8 mouse cellular contexts compared by ENCODE assay signal in genomic region chr2:79634528-79635400, GRCm38 (mm10). TPM values are rescaled to one million over a fixed set of nuclear protein-coding genes. Genes with fewer than 3 reads are reported as not detected.
A peak's percentile ranks its signal among the peaks of the same experiment; 100 is the strongest.
DNase-seq lines count a peak whose midpoint lies in the region; ATAC-seq and TF ChIP-seq lines count a peak whose summit lies in the region.

Gene Itprid2 (plus strand): TSS chr2:79635352.

- peak; percentile 50; the same call in 1 of the 2 replicates for TF ChIP-seq POLR2A in cortical plate, adult 2 months (IDR thresholded peaks at IDR 0.05; ENCODE audit: extremely low read depth, insufficient read depth, low read length)

- H3K4me1 ChIP-seq in cortical plate, adult 2 months (ENCODE audit: control insufficient read depth, insufficient read depth, low read length) = peaks cover 2% of the 10 kb centered on the region; the same call in 1 of the 2 replicates
- peaks cover 30% of the 10 kb centered on the region for H3K4me1 ChIP-seq in megakaryocyte, embryonic 14.5 days

- peaks cover 22% of the 10 kb centered on the region for H3K36me3 ChIP-seq in megakaryocyte, embryonic 14.5 days (replicated peaks; ENCODE audit: low read length)

- H3K4me3 ChIP-seq in cortical plate, adult 2 months (ENCODE audit: insufficient read depth, low read length) = peak within 1 kb of the TSS; percentile 99
- H3K4me3 ChIP-seq in megakaryocyte, embryonic 14.5 days (replicated peaks) = peak within 1 kb of the TSS; percentile 100

- peak; percentile 96 to 98 for DNase-seq in gastrocnemius, adult 8-10 months (ENCODE audit: low spot score in 2 of 2)
- peak; percentile 85 for DNase-seq in hindlimb bud, embryonic 11.5 days (ENCODE audit: extremely low spot score, low read depth, low spot score)
- peak; percentile 87 to 93 for DNase-seq in left cerebral cortex, adult 8-10 months (ENCODE audit: low spot score in 2 of 2)
- DNase-seq in right cerebral cortex, postnatal 10 days (ENCODE audit: low spot score in 2 of 2) = peak; percentile 95 to 97
- DNase-seq in urinary bladder, postnatal 25 days (ENCODE audit: low spot score) = peak; percentile 99

- TF ChIP-seq CTCF in cortical plate, adult 2 months (IDR thresholded peaks at IDR 0.05; ENCODE audit: extremely low read depth, insufficient read depth, low read length) = no peak

- peak; percentile 85 for ATAC-seq in activated CD4-positive, CD25-positive, alpha-beta regulatory T cell, adult 4 months

- H3K9me3 ChIP-seq in megakaryocyte, embryonic 14.5 days = no peaks in the 10 kb centered on the region

- H3K27ac ChIP-seq in cortical plate, adult 2 months (ENCODE audit: insufficient read depth, low read length) = peak within 1 kb of the TSS; percentile 99

- no peaks in the 10 kb centered on the region for H3K27me3 ChIP-seq in megakaryocyte, embryonic 14.5 days (replicated peaks)

RNA-seq across cellular contexts. Expression of gene Itprid2, which starts in this region (rescaled TPM):
- 1 to 10 TPM; 3.6 to 3.9 TPM for polyA plus RNA-seq in activated CD4-positive, CD25-positive, alpha-beta regulatory T cell, adult 4 months (2017; shearing (Covaris generic))
- 13.9 and 14.4 TPM in 2 replicates for polyA plus RNA-seq in cortical plate, adult 2 months (2012; rRNA removed)
- total RNA-seq in gastrocnemius, adult 8-10 months (2022) = 10 to 100 TPM; 15.2 to 19.2 (median 17.2) TPM
- total RNA-seq in left cerebral cortex, adult 8-10 months (2022) = 10 to 100 TPM; 40.6 to 44.6 (median 42.8) TPM
- 0.83 and 2.3 TPM in 2 replicates for polyA plus RNA-seq in megakaryocyte, embryonic 14.5 days (2012; ENCODE audit: insufficient read depth, low replicate concordance)

Comparison
In these comparisons a context has a peak if more than half of its experiments do, and no peak if none do; other contexts are left out.
1. Peak in every context shown above with its lines: DNase-seq, ATAC-seq, H3K4me3 ChIP-seq and H3K27ac ChIP-seq.